Mouse (Mus musculus): ENCODE results near the gene Bach1. TPM values are rescaled to one million over a fixed set of nuclear protein-coding genes. Genes with fewer than 3 reads are reported as not detected.

Gene Bach1
- total RNA-seq, 4 experiments from 2014 or later: 17.6 to 32.1 (median 19.1) TPM

DNA sequence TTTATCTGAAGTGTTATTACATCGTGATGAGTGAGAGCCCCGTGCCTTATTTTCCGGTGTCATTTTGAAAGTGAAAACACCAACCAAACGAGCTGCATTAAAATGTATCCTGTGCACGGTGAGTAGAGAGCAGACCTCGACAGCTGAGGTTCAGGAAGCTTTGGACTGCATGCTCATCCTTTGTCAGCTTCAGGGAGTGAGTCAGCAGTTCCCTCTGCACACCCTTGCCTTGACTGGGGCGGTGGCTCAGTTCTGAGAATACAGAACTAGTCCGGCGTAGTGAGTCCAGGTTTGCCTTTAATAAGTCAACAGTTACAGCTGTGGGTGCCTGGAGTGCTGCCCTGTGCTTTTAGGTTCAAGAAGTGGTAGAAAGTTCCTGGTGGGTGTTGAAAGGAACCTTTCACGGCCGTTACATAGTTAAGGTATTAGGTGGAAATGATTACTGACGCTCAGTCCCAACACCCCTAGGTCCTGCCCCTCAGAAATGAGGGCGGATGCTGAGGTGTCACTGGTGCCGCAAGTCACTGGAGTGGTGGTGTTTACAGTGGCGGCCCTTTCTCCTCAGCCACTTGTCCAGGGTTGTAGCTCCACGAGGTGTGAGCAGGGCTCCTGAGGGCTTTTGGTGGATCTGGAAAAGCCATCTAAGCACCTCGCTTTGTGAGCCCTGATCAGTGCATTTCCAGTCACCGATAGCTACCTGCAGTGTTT lies 14.4 kb downstream of the Bach1 start:
- peak; percentile 22 for DNase-seq

DNA sequence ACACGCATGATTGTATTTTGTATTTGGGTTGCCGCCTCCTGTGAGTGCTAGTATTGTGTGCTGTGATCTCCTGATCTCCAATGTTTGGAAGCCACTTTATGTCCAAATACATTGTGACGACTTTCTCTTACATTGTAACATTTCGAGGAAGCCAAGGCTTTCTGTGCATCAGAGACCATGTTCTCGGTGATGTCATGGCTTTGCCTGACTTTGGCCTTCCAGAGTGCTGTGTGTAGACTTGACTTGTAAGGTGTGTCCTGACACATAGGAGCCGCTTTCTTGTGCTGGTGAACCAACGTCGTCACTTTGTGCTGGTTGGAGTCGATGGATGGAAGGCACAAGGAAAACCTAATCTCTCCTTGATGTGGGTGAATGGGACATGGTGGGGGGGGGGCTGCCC lies 15.8 kb downstream of the Bach1 start:
- DNase-seq: no peak

GRCm38 (mm10) chr16:87715221-87715620 lies 16.5 kb downstream of the Bach1 start:
- no peak for DNase-seq

DNA sequence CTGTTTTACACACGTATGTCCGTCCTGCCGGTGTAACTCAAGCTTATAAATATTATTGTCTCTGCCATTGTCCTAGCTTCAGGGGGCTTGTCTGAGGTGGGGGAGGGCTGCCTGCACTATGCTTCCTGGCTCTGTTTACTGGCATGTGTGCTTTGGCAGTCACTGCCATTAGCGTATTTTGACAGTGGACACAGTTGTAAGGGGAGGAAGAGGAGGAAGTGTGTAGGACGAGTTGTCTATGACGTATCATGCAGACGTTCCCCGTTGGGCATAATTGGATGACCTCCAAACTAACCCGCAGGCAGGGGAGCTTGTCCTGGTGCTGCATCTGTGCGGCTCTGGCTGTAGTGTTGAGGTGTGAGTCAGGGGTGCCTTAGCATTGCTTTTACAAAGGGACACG lies 17.5 kb downstream of the Bach1 start:
- DNase-seq: no peak

DNA sequence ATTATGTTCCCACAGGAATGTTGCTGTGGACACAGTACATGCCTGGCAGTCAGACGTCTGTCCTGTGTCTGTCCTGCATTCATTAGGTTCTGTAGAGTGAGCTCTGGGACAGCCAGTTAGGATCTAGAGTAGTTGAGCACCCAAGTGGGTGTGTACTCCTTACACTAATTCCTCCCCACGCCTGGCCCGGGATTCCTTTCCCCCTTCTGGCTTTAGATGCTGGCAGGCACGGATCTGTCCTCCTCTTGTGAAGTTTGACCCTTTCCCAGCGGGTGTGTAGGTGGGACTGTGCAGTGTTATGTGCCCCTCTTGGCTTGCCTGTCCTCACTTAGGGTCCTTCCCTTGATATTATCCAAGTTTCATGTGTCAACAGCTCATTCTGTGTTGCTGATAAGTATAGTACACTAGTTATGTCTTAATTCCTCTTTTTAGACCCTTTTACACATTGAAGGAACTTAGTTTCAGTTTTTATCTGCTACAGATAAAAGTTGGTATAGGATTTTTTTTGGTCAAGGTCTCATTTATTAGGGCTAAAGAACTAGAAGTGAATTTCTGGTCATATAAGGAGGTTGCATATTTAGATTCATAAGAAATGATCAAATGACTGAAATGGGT lies 18.4 kb downstream of the Bach1 start:
- no peak for DNase-seq

- DNase-seq: no peak
Observed at GRCm38 (mm10) chr16:87719071-87719470, 20.3 kb downstream of the Bach1 start.

DNA sequence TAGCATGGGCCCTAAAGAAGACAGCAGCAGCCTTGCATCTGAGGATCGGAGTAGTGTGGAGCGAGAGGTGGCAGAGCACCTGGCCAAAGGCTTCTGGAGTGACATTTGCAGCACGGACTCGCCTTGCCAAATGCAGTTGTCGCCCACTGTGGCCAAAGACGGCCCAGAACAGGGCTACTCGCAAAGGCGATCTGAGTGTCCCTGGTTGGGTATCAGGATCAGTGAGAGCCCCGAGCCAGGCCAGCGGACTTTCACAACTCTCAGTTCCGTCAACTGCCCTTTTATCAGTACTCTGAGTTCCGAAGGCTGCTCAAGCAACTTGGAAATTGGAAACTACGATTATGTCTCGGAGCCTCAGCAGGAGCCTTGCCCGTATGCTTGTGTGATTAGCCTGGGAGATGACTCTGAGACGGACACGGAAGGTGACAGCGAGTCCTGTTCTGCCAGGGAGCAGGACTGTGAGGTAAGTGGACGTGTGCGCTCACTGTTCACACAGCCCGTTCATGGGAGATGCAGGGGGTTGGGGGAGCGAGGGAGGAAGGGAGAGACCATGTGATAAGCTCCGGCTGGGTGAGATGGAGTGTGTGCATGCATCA lies 21.0 kb downstream of the Bach1 start:
- no peak for DNase-seq

DNA sequence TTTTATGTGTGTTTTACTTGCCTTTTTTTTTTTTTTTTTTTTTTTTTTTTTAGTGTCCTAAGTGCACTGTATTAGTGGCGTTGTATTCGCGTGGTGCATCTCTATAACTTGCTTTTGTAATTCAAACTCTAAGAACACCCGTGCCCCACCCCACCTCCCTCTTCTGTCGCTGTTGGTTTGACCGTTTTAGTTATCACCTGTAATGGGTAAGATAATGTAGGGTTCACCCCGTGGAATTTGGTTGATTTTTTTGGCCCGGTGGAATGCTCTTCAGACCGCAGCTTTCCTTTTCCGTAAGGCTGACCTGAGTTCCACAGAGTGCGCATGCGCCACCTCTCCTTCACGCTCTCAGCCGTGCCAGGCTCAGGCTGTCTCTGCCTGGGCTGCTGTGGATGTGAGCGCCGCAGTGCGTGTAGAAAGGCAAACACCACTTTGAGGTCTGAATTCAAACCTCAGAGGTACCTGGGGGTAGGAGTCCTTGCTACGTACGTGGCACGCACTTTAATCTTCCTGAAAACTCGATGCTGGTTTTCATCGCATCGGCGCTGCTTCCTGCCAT lies 22.2 kb downstream of the Bach1 start:
- no peak for DNase-seq

- DNase-seq: no peak
Observed at GRCm38 (mm10) chr16:87722857-87723256, 24.1 kb downstream of the Bach1 start.

GRCm38 (mm10) chr16:87723479-87723878 lies 24.7 kb downstream of the Bach1 start:
- no peak for DNase-seq

DNA sequence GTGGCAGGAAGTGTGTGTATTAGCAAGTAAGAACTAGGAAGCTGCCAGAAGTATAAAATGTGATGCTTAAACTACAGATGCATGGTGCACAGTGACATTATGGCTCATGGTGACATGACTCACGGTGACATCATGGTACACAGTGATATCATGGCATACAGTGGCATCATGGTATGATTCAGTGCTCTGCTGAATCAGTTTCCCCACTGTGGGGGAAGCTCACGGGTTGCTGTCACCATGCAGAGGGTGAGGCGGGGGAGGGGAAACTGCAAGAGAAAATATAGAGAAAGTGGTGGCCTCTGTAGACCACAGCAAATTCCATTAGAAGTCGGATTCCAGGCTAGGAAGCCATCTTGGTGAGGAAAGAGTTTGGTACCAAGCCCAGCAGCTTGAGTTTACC lies 26.1 kb downstream of the Bach1 start:
- DNase-seq: no peak

GRCm38 (mm10) chr16:87725241-87725640 lies 26.5 kb downstream of the Bach1 start:
- DNase-seq: no peak

DNA sequence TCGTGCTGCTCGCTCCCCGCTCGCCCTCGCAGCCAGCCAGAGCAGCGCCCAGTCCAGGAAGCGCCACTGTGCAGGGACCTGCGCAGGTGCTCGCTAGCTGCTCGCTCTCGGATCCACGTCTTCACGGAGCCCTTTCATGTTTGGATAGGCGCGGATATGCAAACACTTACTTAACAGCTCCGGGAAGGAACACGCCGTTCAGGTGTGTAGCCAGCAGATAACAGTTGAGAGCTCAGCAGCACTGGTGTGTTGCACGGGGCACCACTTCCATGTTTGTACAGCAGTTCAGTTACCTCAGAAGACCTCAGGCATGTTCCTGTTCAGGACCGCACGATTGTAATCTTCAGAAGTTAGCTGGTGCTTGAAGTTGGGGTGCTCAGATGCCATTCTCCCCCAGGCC lies 27.2 kb downstream of the Bach1 start:
- DNase-seq: no peak

DNA sequence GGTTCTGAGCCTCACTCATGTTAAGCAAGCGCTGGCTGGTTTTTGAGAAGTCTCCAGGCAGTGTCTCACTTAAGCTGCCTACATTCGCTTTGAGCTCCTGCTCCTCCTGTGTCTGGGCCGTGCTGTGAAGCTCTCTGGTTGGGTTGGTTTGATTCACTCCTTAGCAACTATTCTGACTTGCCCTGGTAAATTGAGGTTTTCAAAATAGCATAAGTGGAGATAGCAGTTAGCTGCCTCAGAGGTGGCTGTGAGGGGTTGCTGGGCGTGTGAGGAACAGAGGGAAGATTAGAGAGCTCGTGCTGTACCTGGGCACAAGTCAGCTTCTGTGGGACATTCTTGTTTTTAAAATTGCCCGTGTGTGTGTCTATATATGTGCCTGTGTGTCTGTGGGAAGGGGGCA lies 27.6 kb downstream of the Bach1 start:
- no peak for DNase-seq

DNA sequence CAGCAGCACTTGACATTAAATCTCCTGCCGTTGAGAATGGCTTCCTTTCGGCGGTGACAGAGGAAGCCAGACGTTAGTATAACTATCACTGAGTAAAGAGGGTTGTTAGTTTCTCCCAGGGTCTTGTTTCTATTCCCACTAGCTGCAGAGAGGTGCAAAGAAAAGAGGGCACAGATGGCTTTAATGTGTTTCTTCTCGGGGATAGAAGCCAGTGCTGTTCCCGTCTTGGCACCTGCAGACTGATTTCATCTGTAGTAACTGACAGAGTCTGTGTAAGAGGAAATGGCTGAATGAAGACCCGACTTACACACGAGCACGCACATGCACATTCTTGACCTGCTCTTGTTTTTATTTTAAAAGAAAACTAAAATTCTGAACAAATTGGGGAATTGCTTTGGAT lies 28.5 kb downstream of the Bach1 start:
- no peak for DNase-seq

- DNase-seq: no peak
Observed at GRCm38 (mm10) chr16:87727918-87728317, 29.2 kb downstream of the Bach1 start.

DNA sequence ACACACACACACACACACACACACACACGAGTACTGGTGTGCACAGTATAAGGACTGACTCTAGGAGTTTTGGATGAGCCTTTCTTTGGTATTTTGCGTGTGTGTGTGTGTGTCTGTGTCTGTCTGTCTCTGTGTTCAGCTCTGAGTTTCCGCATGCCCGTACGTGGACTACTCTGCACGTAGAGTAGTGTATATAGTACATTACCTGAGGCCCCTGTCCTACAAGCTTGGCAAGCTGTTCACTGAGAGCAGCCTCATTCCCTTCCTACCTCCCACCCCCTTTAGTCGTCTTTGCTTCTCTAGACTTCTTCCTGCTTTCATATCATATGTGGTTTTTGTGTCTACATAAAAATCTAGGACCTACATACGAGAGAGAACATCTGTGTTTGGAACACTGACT lies 30.0 kb downstream of the Bach1 start:
- DNase-seq: no peak

DNA sequence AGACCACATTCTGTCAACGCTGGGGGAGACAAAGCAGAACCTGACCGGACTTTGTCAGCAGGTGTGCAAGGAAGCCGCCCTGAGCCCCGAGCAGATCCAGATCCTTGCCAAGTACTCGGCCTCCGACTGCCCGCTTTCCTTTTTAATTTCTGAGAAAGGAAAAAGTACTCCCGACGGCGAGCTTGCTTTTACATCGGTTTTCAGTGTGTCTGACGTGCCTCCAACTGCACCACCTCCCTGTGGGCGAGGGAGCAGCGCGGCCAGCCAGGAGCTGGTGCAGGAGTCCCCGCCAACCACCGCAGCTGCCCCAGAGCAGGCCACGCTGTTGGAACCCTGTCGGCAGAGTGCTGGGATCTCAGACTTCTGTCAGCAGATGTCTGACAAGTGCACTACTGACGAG lies 30.7 kb downstream of the Bach1 start:
- DNase-seq: no peak

- DNase-seq: no peak
Observed at GRCm38 (mm10) chr16:87734868-87735381, 36.2 kb downstream of the Bach1 start.

DNA sequence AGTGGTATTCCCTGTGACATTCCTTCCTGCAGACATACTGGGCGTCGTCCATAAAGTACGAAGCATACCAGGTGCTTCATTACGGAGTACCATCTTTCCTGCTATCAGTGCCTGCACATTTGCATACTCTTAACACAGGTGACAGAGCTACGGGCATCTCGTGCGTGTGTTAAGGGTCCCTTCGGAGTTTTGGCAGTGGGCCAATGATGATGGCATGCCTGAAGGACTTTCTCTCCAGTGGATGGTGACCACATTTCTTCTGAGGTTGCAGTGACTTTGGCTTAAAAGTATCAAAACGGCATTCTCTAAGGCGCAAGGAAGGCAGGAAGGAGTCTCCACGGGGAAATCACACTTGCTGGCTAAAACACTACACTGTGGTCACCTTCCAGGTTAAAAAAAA lies 37.4 kb downstream of the Bach1 start:
- no peak for DNase-seq

GRCm38 (mm10) chr16:87737296-87737695 lies 38.6 kb downstream of the Bach1 start:
- DNase-seq: no peak

GRCm38 (mm10) chr16:87737842-87738639 lies 39.3 kb downstream of the Bach1 start:
- DNase-seq: no peak

All from adrenal gland, adult 8-10 months (tissue).